Mouse (Mus musculus) urinary bladder, postnatal 25 days (tissue): Measurements from ENCODE around the gene Gpm6b.

ENCODE experiments used
- DNase-seq: peaks from one replicate; pipeline ENCODE4 v3.0.0; 2022; ENCODE audit warnings: low spot score

The Gpm6b gene

DNA sequence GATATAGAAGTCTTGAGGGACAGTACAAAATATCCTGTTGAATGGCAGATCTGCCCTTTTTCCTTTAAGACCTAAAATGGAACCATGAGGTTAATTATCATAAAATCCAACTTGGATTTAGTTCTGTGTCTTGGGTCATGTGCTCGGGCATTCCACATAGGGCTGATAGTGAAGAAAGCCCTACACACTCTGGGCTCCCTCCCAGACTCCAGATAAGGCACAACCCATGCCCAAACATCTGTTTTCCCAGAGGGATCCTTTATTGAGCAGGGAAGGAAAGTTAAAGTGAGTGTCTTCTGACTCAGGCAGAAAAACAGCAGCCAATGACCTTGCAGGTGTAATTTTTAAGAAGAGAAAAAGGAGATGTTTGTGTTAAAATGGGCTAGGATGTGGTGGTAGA is 116.2 kb downstream of the Gpm6b start:
- no peak for DNase-seq

DNA sequence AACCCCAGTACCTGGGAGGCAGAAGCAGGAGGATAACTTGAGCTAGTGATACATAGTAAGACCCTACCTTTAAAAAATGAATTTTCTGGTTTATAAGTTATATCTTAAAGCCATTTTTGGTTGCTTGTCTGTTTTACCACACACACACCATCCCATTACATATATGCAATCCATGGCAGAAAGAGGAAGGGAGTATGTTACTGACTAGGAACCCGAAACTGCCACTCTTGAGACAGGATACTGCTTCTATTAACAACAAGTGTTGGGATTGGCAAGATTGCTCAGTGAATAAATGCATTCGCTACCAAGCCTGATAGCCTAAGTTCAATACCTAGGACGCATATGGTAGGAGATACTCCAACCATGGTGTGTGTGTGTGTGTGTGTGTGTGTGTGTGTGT is 117.6 kb downstream of the Gpm6b start:
- no peak for DNase-seq

DNA sequence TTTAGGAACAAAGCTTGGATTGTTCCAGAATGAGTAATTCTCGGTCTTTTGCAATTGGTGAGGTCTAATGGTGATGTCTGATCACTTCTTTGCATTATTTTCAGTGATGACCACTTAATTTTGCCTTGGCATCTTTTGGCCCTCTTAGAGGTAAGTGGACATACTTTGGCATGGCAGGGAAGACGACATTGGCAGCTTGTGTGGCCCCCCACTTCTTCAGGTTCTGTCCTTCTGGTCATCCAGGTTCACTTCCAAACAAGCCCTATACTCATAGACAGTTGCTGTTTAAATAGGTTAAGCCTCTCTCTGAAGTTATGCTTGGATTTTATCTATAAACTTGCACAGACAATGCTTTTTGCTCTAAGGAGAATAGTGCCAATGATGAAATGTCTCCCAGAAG is 120.2 kb downstream of the Gpm6b start:
- DNase-seq = no peak

DNA sequence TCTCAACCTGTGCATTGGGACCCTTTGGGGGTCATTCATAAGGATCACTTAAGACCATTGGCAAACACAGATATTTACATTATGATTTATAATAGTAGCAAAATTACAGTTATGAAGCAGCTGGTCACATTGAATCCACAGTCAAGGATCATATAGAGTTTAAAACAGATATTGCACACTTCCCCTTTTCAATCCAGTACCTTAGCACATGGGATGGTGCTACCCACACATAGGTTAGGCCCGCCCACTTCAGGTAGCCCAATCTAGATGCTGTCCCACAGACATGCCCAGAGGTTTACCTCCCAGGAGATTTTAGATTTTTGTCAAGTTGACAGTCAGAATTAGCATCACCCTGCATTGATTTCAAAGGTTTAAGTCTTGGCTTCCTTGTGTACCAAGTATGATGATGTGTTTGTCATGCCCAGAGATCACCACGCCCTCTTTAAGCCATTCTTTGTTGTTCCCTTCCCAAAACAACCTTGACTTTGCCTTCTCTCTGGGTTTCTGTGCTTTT is 121.3 kb downstream of the Gpm6b start:
- no peak for DNase-seq

DNA sequence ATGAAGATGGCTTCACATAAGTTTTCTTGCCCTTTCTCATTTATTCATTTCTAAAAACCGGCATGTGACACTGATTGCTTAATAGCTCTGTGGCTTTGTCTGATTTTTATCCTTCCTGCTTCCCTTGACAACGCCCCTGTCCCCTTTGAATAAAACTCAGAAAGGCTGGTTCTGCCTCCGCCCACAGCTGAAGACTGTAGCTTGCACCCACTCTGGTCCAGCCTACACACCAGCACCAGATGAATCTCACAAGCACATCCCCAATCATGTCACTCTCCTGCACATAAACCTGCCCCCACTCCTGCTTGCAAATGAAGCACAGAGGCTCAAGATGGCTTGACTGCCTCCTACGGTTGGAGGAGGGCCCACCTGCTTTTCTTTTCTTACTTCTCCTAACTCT is 121.7 kb downstream of the Gpm6b start:
- DNase-seq = no peak

DNA sequence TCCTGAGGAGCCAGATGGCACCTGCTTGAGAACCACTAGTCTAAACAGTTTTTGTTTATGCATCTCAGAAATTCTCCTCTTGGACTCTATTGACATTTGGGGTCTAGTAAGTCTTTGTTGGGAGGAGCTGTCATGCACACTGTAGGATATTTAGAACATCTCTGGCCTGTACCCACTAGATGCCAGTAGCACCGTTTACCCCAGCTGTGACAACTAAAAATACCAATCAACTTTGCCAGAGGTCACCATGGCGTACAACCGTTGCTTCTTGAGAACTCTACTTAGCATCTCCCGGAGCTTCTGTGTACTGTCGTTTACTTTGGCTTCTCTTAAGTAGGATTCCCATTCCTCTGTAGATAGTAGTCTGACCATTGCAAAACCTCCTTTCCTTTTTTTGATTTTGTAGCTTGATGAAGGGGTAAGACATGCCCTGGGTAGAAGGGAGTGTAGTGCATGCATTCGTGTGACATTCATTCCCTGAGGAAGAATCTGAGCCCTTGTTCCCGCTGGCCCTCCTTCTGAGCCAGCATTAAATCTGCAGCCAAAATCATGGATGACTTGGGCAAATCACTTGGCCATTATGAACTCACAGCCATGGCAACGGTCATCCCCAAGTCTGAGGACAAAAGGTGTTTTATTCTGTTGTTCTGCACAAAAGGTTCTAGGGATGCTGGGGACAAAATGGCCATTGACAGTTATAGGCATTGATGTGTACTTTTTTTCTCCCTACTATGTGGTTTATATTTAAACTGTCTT is 126.9 kb downstream of the Gpm6b start:
- no peak for DNase-seq

DNA sequence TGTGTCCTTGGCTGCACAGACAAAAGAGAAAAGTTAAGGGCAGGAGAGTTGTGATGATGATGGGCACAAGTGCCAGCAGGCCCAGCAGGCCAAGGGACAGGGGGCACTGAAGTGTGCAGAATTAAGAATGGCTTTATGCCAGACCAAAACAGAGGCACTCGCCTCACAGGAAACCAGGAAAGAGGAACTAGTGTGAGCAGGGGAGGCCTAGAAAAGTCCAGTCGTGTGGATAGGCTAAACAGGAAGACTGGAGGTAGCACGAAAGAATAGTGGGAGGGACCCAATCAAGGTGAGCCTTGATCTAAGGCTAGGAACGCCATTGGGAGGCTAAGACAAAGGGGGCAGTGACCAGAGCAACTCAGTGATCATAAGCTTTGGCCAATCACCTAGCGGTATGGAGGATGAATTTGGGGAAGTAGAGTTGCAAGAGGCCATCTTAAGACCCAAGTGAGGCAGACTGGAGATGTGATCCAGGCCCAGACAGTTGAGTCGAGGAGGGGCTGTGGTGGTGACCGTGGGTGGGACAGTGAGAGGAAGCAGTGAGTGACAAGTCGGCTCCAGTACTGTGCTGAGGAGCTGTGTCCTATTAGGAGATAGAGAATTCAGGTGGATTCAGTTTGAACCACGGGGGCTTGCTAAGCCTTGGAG is 138.1 kb downstream of the Gpm6b start:
- no peak for DNase-seq

DNA sequence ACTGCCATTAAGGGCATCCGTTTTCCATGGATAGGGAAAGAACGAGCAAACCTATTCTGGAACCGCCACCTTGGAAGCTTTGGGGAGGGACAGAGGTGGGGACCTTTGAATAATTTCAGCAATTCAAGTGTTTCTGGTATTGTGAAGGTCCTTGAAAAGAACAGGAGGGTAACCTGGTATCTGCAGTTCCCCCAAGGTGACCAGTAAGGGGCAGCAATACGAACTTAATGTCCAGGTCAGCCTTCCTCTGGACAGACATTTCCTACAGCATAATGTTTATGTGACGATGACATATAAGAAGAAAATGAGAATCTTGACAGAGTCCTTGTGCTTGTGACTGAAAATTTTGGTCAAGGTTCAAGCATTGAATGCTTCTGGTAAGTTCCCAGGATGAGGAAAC is 139.9 kb downstream of the Gpm6b start:
- no peak for DNase-seq

DNA sequence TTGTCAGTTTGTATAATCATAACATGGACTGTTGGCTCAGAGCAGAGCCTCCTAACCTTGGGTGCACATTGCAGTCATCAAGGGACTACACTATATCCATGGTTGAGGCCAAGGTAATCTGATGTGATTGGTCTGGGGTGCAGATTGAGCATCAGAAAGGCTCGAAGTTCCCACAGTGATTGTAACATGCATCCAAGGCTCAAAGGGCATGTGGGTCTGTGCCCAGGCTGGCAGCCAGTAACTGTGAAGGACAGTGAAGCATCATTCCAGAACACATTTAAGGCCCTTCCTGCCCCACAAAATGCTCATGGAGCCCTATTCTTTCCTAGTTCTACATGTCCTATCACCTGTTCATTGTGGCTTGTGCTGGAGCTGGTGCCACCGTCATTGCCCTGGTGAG is 144.9 kb downstream of the Gpm6b start:
- no peak for DNase-seq

DNA sequence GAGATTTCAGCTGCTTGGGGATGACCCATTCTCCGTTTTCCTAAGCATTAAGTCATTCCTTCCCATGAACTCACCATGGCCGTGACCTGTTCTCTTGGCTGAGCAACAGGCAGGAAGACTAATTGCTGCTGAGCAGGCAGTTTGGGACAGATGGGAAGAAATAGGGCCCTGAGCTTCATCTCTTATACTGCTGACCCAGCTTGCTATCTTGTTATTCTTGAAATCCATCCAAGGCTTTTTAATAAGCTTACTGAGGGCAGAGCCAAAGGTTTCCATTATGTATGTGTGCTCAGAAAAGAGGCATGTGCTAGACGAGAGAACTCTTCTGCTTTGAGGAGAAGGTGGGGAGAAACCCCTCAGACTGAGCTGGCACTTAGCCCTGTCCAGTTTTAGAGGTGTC is 146.2 kb downstream of the Gpm6b start:
- DNase-seq = no peak

DNA sequence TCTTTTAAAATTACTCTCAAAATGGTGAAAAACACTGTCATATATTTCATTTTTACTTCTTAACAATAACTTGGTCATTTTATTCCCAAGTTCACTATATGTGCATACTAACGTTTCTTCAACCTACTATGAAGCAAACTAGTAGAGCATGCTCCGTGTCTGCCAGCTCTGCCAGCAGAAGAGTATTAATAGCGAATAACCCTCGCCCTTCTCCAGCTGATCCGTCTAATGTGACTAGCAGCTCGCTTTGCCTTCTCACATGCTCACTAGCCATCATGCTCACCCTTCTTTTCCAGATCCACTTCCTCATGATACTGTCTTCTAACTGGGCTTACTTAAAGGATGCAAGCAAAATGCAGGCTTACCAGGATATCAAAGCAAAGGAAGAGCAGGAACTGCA is 147.9 kb downstream of the Gpm6b start:
- no peak for DNase-seq

DNA sequence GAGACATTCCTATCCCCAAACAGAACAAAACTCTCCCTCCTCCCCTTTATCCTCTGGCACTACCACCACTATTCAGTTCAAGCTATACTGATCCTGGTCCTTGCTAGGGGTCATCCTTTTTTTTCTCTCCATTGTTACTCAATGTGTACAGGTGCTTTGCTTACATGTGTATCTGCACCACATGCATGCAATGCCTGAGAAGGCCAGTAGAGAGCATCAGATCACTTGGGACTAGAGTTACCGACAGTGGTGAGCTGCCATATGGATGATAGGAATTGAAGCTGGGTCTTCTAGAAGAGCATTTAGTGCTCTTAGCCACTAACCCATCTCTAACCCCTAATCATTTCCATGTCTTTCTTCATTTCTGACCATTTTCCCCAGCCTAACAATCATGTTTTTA is 155.0 kb downstream of the Gpm6b start:
- no peak for DNase-seq

DNA sequence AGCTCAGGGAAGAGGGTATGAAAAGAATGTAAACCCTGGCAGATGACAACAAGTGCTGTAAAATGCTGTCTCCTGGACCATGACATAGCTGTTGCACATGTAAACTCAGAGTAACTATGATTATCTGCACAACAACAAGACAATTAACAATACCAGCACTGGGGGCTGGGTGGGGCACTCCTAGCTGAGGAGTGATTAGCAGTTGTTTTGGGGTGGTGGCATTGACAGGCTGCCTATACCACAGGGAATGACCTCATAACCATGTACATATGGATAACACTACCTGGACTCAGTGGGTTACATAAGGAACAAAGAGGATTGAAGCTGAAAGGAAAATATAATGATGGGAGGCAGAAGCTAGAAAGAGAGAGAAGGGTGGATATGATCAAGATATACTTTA is 169.2 kb downstream of the Gpm6b start:
- DNase-seq = no peak

DNA sequence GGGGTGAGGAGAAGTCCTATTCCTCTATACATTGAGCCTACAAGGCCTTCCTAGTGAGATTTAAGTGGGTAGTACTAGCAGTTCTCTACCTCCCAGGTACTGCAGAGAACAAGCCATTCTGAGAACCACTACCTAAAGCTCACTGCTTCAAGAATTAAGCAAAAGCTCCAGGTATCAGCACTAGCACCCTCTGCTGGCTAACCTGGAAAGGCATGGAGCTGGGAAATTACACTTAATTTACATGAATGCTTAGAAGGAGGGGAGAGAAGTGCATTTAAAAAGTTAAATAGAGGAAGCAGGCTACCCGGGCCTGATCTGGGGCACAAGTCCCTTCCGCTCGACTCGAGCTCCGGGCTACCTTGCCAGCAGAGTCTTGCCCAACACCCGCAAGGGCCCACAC is 177.5 kb downstream of the Gpm6b start:
- peak; percentile 8 for DNase-seq

DNA sequence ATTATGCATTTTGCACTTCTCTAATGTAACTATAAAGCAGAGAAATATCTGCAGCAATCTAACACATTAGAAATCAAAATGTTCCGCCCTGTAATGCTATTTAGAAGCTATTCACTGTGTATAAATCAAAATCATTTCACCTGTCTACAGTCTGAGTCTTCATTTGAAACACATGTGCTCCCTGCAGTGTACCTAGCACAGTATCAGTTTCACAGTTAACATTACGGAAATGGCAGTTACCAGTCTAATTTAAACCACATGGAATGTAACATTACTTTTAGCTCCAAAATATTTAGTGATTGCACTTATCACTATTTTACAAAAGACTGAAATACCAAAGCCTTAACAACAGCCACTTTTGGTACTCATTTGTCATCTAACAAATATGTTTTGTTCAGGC is 196.1 kb downstream of the Gpm6b start:
- no peak for DNase-seq
